Mouse (Mus musculus): ENCODE measurements at regions not wholly inside any gene's neighbourhood (a gene's known extent, or its start where the extent isn't known, plus 50 kb on each side); places are given as distances from the start of the nearest gene placed in this dataset.

- TF ChIP-seq CTCF (IDR thresholded peaks at IDR 0.05; ENCODE audit: control insufficient read depth, insufficient read depth, insufficient read length): no peak
- TF ChIP-seq USF1 (IDR thresholded peaks at IDR 0.05; ENCODE audit: low read depth): no peak
- no peak for TF ChIP-seq MYOG (IDR thresholded peaks at IDR 0.05; ENCODE audit: control insufficient read depth, extremely low read depth, insufficient read length)
Measured at GRCm38 (mm10) chrX:11086257-11087072, 212.6 kb upstream of the H2al1a start.

Data from C2C12 (cell line).